Mouse (Mus musculus) limb, embryonic 13.5 days (tissue): ENCODE results near the gene Msx1. TPM values are rescaled to one million over a fixed set of nuclear protein-coding genes. Genes with fewer than 3 reads are reported as not detected.
A peak's percentile ranks its signal among the peaks of the same experiment; 100 is the strongest.
"Not testable (repeated sequence)": the region's sequence is repeated elsewhere in the genome, so short reads cannot be mapped to it uniquely, and the experiment has no call there.

Experiments used
- ATAC-seq: fragments of 200-750 bp; cut with Nextera tagmentation; 2 replicates; pipeline ENCODE4 v1.8.0; 2017; ENCODE audit warnings: low read depth, moderate number of reproducible peaks, moderate TSS enrichment; ENCODE audit not compliant: low FRiP score
- H3K27ac ChIP-seq: fragments of 300-500 bp; sonication (generic); 2 replicates; pipeline ENCODE4 v1.5.1; 2015; ENCODE audit warnings: inconsistent platforms, mild to moderate bottlenecking, moderate library complexity
- H3K27me3 ChIP-seq: fragments of 300-500 bp; sonication (generic); 2 replicates; pipeline ENCODE4 v1.6.1; 2015; ENCODE audit warnings: mild to moderate bottlenecking, inconsistent platforms
- H3K36me3 ChIP-seq: fragments of 300-500 bp; sonication (generic); 2 replicates; pipeline ENCODE4 v1.6.1; 2015; ENCODE audit warnings: inconsistent platforms, mild to moderate bottlenecking, moderate library complexity
- H3K4me1 ChIP-seq: fragments of 300-500 bp; sonication (generic); 2 replicates; pipeline ENCODE4 v1.6.1; 2015; ENCODE audit warnings: inconsistent platforms
- H3K4me2 ChIP-seq: fragments of 300-500 bp; sonication (generic); replicated peaks from 2 replicates; pipeline ENCODE4 v1.6.1; 2015; ENCODE audit warnings: inconsistent platforms, mild to moderate bottlenecking, moderate library complexity
- H3K4me3 ChIP-seq: fragments of 300-500 bp; sonication (generic); 2 replicates; pipeline ENCODE4 v1.5.1; 2015; ENCODE audit warnings: moderate library complexity, mild to moderate bottlenecking, inconsistent platforms
- H3K9ac ChIP-seq: fragments of 300-500 bp; sonication (generic); 2 replicates; pipeline ENCODE4 v1.6.1; 2015; ENCODE audit warnings: mild to moderate bottlenecking, inconsistent platforms
- H3K9me3 ChIP-seq: fragments of 300-500 bp; sonication (generic); 2 replicates; pipeline ENCODE4 v1.6.1; 2016; ENCODE audit warnings: inconsistent platforms
- WGBS: fragments of 180-500 bp; shearing (Covaris S2); methylation state at CpG from one replicate; pipeline ENCODE4 v1.1.7; 2015; 5-methylcytosine and 5-hydroxymethylcytosine counted together
- polyA plus RNA-seq: library from polyadenylated mRNA; unstranded; fragments of >200 nt; fragmentation: Nextera tagmentation; extraction: Ambion mirVana; gene quantifications from 2 replicates; pipeline ENCODE4 v1.2.1, GENCODE M21; 2015

The Msx1 gene
- polyA plus RNA-seq, 1 experiment from 2014 or later = 338 TPM

DNA sequence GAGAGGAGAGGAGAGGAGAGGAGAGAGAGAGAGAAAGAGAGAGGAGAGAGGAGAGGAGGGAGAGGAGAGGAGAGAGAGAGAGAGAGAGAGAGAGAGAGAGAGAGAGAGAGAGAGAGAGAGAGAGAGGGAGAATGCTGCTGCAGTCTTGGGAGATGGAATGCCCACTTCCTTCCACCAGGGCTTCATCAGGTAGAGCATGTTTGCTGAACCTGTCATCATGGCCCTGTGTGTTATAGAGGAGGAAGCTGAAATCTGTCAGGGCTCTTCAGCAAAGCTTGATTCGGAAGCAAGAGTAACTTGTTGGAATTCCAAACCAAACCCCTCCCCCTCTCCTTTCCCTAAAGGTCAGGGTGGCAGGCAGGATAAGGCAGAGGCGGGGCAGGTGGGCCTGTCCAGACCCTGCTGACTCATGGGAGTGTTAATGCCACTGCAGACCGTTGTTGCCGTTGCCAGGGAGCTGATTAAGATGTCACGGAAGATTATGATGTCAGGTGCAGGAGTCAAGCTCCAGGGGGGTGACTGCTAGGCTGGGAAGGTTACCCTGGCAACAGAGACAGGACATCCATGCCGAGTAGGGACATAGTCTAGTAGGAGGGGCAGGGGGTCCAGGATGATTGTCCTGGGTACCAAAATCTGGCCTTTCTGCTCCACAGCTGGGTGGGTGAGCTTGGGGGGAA, 11.3 kb upstream of the Msx1 start:
- Histone ChIP-seq H3K4me3 (no peak overlapping the region), H3K36me3 (no peaks in the 10 kb centered on the region), H3K4me2 (no peak overlapping the region), H3K9me3 (no peaks in the 10 kb centered on the region), H3K4me1 (peaks cover 18% of the 10 kb centered on the region), H3K27me3 (peaks cover 83% of the 10 kb centered on the region), H3K9ac (no peak overlapping the region), H3K27ac (no peak overlapping the region)
- 10% methylated on average over 6 of the region's 6 CpGs for WGBS
- ATAC-seq = no peak

DNA sequence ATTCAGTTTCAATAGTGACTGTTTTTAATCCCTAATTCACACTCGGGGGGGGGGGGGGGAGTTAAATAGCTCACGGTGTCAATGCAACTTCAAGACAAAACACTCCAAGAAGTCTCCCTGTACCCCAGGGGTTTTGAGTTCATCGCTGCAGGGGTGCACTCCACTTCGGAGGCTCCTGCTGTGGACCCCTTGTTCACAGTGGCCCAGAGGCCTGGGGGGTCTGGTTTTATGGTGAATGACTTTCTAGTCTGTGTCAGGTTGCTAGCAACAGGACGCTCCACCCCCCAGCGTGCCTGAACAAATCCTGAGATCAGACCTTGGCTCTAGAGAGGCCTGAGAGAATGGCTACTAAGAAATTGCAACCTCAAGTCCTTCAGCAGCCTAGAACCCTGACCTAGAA, 8.4 kb upstream of the Msx1 start:
- Histone ChIP-seq H3K27me3 (peaks cover 96% of the 10 kb centered on the region), H3K9ac (no peak overlapping the region), H3K4me2 (no peak overlapping the region), H3K4me3 (no peak overlapping the region), H3K27ac (no peak overlapping the region), H3K36me3 (no peaks in the 10 kb centered on the region), H3K4me1 (peaks cover 19% of the 10 kb centered on the region), H3K9me3 (peaks cover 3% of the 10 kb centered on the region; the same call in 1 of the 2 replicates)
- ATAC-seq = no peak
- WGBS = 8% methylated on average over 6 of the region's 6 CpGs

DNA sequence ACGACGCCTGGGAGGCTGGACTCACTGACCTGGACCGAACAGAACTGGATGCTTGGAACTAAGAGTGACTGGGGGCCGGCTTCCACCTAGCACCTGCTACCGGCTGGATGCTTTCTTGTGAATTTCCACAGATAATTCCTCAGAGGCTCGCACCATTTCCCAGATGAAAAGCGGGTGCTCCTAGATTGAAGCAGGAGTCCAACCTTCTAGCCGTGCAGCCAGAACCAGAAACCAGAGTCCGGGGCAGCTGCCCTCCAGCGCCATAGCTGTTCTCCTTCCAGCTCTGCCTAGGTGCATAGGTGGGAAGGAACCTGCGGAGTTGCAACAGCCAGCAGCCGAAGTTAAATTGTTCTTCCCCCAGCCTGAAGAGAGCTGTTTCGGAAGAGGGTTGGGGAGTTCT, 7.6 kb upstream of the Msx1 start:
- Histone ChIP-seq H3K4me3 (no peak overlapping the region), H3K4me2 (no peak overlapping the region), H3K4me1 (peaks cover 24% of the 10 kb centered on the region), H3K36me3 (no peaks in the 10 kb centered on the region), H3K9me3 (peaks cover 3% of the 10 kb centered on the region; the same call in 1 of the 2 replicates), H3K27me3 (peaks cover 95% of the 10 kb centered on the region), H3K9ac (no peak overlapping the region), H3K27ac (no peak overlapping the region)
- no peak for ATAC-seq
- WGBS = 10% methylated on average over 13 of the region's 13 CpGs

DNA sequence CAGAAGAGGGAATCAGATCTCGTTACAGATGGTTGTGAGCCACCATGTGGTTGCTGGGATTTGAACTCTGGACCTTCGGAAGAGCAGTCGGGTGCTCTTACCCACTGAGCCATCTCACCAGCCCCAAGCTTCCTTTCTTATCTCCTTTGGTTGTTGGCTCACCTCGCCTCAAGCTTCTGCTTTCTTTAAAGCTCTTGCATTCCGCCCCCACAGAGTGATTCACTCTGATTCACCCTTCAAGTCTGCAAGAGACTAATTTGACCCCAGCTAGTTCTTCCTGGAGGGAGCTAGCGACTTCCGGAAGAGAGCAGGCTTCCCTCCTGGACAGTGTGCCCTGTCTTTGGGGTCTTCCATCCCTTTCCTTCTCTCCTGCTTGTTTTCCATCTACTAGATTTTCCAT, 6.1 kb upstream of the Msx1 start:
- not testable (repeated sequence) for H3K9me3 ChIP-seq, H3K9ac ChIP-seq, ATAC-seq, H3K4me3 ChIP-seq, H3K4me2 ChIP-seq, H3K36me3 ChIP-seq, H3K27ac ChIP-seq
- Histone ChIP-seq H3K27me3 (peaks cover 95% of the 10 kb centered on the region), H3K4me1 (peaks cover 36% of the 10 kb centered on the region)
- 52% methylated on average over 6 of the region's 7 CpGs for WGBS

DNA sequence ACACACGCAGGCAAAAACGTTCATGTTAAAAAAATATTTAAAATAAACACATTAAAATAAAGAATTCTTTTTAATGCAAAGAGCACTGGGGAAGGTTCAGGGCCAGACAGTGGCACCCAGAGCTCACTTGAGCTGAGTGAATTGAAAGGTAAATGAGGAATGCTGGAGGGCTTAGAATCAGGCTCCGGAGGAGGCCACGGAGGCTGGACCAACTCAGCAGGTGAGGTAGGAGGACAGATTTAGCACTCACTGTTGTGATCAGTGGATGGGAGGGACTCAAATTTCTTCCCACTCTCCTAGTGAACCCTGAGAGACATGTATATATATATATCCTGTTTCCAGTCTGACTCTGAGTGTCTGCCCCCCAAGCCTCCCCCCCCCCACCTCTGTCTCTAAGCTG, 5.5 kb upstream of the Msx1 start:
- H3K27me3 ChIP-seq = peaks cover 97% of the 10 kb centered on the region
- no peak overlapping the region for H3K9ac ChIP-seq
- H3K27ac ChIP-seq = no peak overlapping the region
- peaks cover 36% of the 10 kb centered on the region for H3K4me1 ChIP-seq
- no peak for ATAC-seq
- no peaks in the 10 kb centered on the region for H3K36me3 ChIP-seq
- H3K4me3 ChIP-seq = no peak overlapping the region
- H3K9me3 ChIP-seq = peaks cover 3% of the 10 kb centered on the region; the same call in 1 of the 2 replicates
- no peak overlapping the region for H3K4me2 ChIP-seq
- WGBS = 18% methylated on average over 4 of the region's 4 CpGs

DNA sequence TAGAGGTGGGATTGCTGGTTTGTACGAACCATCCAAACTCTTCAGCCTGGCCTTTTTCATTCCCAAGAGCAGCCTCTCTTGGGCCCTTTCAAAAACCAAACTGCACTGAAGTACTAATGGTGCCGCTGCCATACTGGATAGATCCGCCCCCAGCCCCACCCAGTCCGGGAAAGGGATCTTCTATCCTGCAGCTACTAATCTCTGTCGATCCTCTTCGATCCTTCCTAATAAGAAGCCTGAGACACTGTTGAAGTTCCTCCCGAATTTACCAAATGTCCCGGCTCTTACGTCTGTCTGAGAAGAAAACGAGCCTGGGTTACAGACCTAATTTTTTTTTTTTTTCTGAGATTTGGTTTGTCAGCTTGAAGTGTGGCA, 4.9 kb upstream of the Msx1 start:
- H3K9me3 ChIP-seq = peaks cover 3% of the 10 kb centered on the region; the same call in 1 of the 2 replicates
- H3K4me1 ChIP-seq = peaks cover 35% of the 10 kb centered on the region
- no peak overlapping the region for H3K9ac ChIP-seq
- no peak for ATAC-seq
- H3K36me3 ChIP-seq = no peaks in the 10 kb centered on the region
- peaks cover 97% of the 10 kb centered on the region for H3K27me3 ChIP-seq
- 10% methylated on average over 10 of the region's 10 CpGs for WGBS
- H3K27ac ChIP-seq = no peak overlapping the region
- peak overlapping the region; percentile 10; the same call in 1 of the 2 replicates for H3K4me3 ChIP-seq
- H3K4me2 ChIP-seq = peak overlapping the region; percentile 83; the same call in 1 of the 2 replicates

DNA sequence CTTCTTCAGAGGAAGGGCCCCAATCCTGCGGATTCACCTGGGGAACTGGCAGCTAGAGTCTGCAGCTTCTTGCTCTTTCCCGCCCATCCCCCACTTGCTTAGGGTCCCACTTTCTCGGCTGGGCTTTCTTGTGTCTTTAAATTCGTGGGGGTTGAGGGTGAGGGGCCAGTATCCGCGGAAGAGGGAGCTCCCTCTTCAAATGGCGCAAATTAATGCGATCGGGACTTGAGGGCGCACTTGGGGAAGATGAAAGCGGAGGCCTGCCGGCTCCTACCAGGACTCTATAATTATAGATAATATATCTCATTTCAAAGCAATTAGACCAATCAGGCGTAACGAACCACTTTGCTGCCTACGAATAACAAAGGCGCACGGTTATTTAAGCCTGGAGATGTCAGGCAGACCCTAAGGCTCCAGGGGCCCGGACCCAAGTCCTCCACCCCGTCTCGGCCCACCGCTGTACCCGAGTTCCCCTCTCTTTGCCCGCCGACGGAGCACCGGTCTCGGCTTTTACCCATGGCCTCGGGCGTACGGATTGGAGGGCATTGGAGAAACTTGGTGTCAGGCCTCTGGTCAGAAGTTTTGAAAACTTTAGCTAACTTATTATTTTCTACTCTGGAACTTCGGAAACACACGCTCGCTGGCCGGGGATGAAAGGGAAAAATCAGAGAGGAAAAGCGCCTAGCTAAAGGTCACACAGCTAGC, 4.4 kb upstream of the Msx1 start:
- Histone ChIP-seq H3K4me2 (peak overlapping the region; percentile 83), H3K27ac (no peak overlapping the region), H3K4me3 (peak overlapping the region; percentile 10; the same call in 1 of the 2 replicates), H3K9me3 (peaks cover 3% of the 10 kb centered on the region; the same call in 1 of the 2 replicates), H3K4me1 (peaks cover 38% of the 10 kb centered on the region), H3K36me3 (no peaks in the 10 kb centered on the region), H3K9ac (no peak overlapping the region; the same call in 1 of the 2 replicates), H3K27me3 (peaks cover 97% of the 10 kb centered on the region)
- 3% methylated on average over 35 of the region's 35 CpGs for WGBS
- no peak for ATAC-seq

DNA sequence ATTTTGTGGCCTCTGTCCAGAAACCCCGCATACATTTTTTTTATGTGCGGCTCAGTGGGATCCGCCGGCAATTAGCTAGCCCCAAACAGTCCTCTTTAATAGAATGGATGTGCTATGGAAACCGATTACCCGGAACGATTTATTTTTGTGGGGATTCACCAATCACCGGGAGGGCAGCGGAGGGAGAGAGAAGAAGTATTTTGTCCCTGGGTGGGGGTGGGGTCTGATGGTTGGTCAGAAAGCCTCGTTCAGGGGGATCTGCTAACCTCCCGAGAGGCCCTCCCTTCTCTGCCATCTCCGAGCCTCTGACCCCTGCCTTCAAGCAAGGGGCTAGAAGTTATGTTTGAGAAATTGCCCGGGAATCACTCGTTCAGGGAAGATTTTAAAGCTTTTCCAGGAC, 3.6 kb upstream of the Msx1 start:
- peak overlapping the region; percentile 83 for H3K4me2 ChIP-seq
- H3K9me3 ChIP-seq = peaks cover 3% of the 10 kb centered on the region; the same call in 1 of the 2 replicates
- H3K36me3 ChIP-seq = no peaks in the 10 kb centered on the region
- H3K4me3 ChIP-seq = peak overlapping the region; percentile 70
- WGBS = 1% methylated on average over 14 of the region's 14 CpGs
- H3K27ac ChIP-seq = no peak overlapping the region
- ATAC-seq = no peak
- H3K4me1 ChIP-seq = peaks cover 43% of the 10 kb centered on the region
- H3K9ac ChIP-seq = peak overlapping the region; percentile 13
- peaks cover 97% of the 10 kb centered on the region for H3K27me3 ChIP-seq

DNA sequence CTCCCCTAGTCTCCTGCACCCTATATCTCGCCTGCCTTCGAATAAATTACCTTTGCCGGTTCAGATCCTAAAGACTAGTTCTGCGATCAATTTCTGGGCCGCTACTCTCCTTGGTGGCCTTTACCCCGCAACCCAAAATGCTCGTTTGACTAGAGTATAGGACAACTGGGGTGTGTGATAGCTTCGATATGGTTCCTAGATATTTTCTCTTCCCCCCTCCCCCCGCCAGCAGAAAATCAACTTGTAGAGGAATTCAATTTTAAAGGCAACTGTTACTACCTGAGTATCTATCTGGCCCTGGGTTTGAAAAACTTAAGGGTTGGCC, 3.2 kb upstream of the Msx1 start:
- Histone ChIP-seq H3K4me1 (peaks cover 43% of the 10 kb centered on the region), H3K9me3 (peaks cover 3% of the 10 kb centered on the region; the same call in 1 of the 2 replicates), H3K9ac (peak overlapping the region; percentile 66), H3K27me3 (peaks cover 93% of the 10 kb centered on the region), H3K36me3 (no peaks in the 10 kb centered on the region), H3K4me3 (peak overlapping the region; percentile 70), H3K27ac (peak overlapping the region; percentile 79), H3K4me2 (peak overlapping the region; percentile 83)
- under 1% methylated on average over 9 of the region's 9 CpGs for WGBS
- no peak for ATAC-seq

DNA sequence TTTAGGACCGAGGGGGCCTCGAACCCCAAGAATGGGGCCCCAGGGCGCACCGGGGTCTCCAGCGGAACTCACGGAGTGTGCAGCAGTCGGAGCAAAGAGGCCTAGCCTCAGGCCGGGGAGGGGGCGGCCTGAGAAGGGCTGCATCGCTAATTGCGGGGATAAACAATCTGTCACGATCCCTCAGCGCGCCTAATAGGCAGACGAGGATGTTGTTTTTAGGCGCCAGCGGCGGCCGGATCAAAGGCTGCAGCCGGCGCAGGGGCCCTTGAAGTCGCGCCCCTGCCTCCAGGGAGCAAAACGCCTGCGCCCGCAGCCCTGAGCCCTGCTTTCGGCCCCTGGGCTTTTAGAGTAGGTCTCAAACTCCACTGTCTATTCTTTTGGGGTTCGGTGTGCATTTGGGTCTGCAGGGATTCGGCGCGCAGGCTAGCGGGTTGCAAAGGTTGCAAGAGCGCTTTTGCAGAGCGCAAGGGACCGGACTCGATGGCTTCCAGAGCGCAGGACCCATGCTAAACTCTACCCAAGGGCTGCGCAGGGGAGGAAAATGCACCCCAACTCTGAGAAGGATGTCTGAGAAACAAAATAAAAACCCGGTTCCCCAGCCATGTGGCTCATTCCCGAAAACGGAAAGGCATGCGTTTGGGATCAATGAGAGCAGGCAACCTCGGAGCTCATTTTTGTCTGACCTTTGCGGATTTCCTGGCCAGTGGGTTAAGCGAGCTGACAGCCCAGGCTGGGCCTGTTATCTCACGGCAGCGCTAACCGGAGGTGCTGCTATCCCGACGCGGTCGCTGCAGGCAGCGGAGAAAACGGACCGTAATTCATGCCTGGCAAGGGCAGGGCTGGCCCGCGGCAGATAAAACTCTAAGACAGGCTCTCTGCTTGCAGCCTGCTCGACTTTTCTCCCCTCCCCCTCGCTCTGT, 2.6 kb upstream of the Msx1 start:
- Histone ChIP-seq H3K4me2 (peak overlapping the region; percentile 83), H3K4me1 (peaks cover 43% of the 10 kb centered on the region), H3K27ac (peak overlapping the region; percentile 79), H3K27me3 (peaks cover 90% of the 10 kb centered on the region), H3K9ac (peak overlapping the region; percentile 66), H3K9me3 (peaks cover 3% of the 10 kb centered on the region; the same call in 1 of the 2 replicates), H3K4me3 (peak overlapping the region; percentile 70), H3K36me3 (no peaks in the 10 kb centered on the region)
- ATAC-seq = no peak
- under 1% methylated on average over 59 of the region's 59 CpGs for WGBS

DNA sequence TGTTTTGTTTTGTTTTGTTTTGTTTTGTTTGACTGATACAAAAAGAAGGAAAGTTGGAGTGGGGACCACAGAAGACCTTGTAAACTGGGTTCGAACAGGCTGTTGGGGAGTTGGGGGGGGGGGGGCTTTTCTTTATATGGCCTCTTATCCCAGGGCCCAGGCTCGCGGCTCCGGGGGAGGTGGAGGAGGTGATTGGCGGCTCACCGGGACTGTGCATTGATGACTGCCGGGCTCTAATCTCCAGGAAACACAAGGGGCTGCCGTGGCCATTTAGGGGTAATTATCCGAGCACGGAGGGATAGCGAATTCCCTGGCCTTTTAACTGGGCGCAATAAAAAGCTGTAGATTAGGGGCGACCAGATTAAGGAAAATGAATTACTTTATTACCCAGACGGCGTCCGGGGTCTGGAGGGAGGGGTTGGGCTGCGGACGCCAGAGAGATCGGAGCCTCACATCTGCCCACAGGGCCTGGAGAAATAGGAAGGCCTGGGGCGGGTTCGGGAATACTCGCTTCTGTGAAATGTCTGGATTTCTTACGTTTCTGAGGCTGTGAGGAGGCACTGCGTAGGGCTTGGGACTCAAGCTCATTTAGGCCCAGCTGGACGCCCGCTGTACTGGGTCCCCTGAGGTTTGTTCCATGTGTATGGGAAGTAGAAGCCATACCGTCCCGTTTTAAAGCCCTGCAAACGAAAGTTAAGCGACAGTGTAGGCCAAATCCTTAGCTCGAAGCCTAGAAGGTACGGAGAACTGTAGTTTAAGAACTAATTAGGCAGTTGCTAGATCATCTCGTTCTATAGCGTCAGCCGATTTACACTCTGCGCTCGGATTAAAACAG, 1.4 kb upstream of the Msx1 start:
- peaks cover 54% of the 10 kb centered on the region for H3K4me1 ChIP-seq
- H3K4me2 ChIP-seq = peak overlapping the region; percentile 83
- peak overlapping the region; percentile 70 for H3K4me3 ChIP-seq
- peaks cover 3% of the 10 kb centered on the region; the same call in 1 of the 2 replicates for H3K36me3 ChIP-seq
- 2% methylated on average over 37 of the region's 37 CpGs for WGBS
- ATAC-seq = no peak
- peak overlapping the region; percentile 92 for H3K9ac ChIP-seq
- H3K9me3 ChIP-seq = peaks cover 3% of the 10 kb centered on the region; the same call in 1 of the 2 replicates
- peaks cover 86% of the 10 kb centered on the region for H3K27me3 ChIP-seq
- peak overlapping the region; percentile 79 for H3K27ac ChIP-seq
